Mouse (Mus musculus) CH12.LX (cell line): ENCODE data around the gene Gtf3c4. TPM values are rescaled to one million over a fixed set of nuclear protein-coding genes. Genes with fewer than 3 reads are reported as not detected.

Source experiments
- DNase-seq: peaks from one replicate; pipeline ENCODE4 v3.0.0-alpha.2; 2013; ENCODE audit errors: extremely low read depth
- H3K27ac ChIP-seq: 2 replicates; pipeline ENCODE4 v1.5.1; 2012; ENCODE audit warnings: low read depth, mild to moderate bottlenecking, control low read depth, moderate library complexity; ENCODE audit not compliant: insufficient read depth
- H3K27me3 ChIP-seq: replicated peaks from 2 replicates; pipeline ENCODE3; 2012; ENCODE audit warnings: inconsistent platforms
- H3K36me3 ChIP-seq, 2 experiments: replicated peaks in 1 of 2; 2 replicates each; pipeline versions ENCODE3 to v1.6.1; 2012; ENCODE audit warnings: inconsistent platforms in 1 of 2, low read length in 1 of 2, mild to moderate bottlenecking in 1 of 2, mixed read lengths in 1 of 2, moderate library complexity in 1 of 2; ENCODE audit not compliant: control insufficient read depth in 1 of 2, insufficient read depth in 1 of 2
- H3K4me1 ChIP-seq, 2 experiments: 2 replicates each; pipeline ENCODE4 v1.6.1; 2012; ENCODE audit warnings: inconsistent platforms in 1 of 2, moderate library complexity in 1 of 2; ENCODE audit not compliant: insufficient read depth in 2 of 2, control insufficient read depth in 1 of 2
- H3K4me2 ChIP-seq: 2 replicates; pipeline ENCODE4 v1.6.1; 2012; ENCODE audit warnings: low read depth, mild to moderate bottlenecking, control low read depth; ENCODE audit not compliant: poor library complexity, insufficient read depth, severe bottlenecking
- H3K4me3 ChIP-seq, 3 experiments: fragments of 150-350 bp in 1 of 3; sonication (generic) in 1 of 3; replicated peaks in 1 of 3; 2 replicates each; pipeline versions ENCODE3 to v1.5.1; 2011 to 2012; ENCODE audit warnings: low read depth in 2 of 3, low read length in 2 of 3, mild to moderate bottlenecking in 2 of 3, moderate library complexity in 2 of 3, control low read depth in 1 of 3, improper control_type of control experiment in 1 of 3, inconsistent platforms in 1 of 3, mixed read lengths in 1 of 3; ENCODE audit not compliant: poor library complexity in 1 of 3
- H3K79me2 ChIP-seq: replicated peaks from 2 replicates; pipeline ENCODE4 v1.6.1; 2012; ENCODE audit warnings: mild to moderate bottlenecking, moderate library complexity; ENCODE audit not compliant: control insufficient read depth, poor library complexity, insufficient read depth, severe bottlenecking; ENCODE audit errors: extremely low read depth
- H3K9ac ChIP-seq: 2 replicates; pipeline ENCODE4 v1.6.1; 2012; ENCODE audit warnings: low read depth, mild to moderate bottlenecking, control low read depth, moderate library complexity; ENCODE audit not compliant: insufficient read depth
- H3K9me3 ChIP-seq: replicated peaks from 2 replicates; pipeline ENCODE3; 2012; ENCODE audit warnings: low read length, inconsistent platforms, mixed read lengths
- CHD1 ChIP-seq: IDR thresholded peaks from 2 replicates; pipeline ENCODE4 v1.6.1; 2012; ENCODE audit warnings: low read depth, low read length, improper control_type of control experiment, inconsistent platforms
- CHD2 ChIP-seq: IDR thresholded peaks from 2 replicates; pipeline ENCODE4 v1.6.1; 2011; ENCODE audit warnings: low read length, improper control_type of control experiment
- CTCF ChIP-seq, 2 experiments: IDR thresholded peaks in 1 of 2; conservative IDR thresholded peaks in 1 of 2; 2 replicates each; pipeline ENCODE4 v1.5.1; 2011 to 2012; ENCODE audit warnings: low read depth in 2 of 2, low read length in 2 of 2, improper control_type of control experiment in 1 of 2, inconsistent platforms in 1 of 2, mild to moderate bottlenecking in 1 of 2, moderate library complexity in 1 of 2
- ELF1 ChIP-seq: IDR thresholded peaks from 2 replicates; pipeline ENCODE4 v1.6.1; 2014; ENCODE audit warnings: low read depth, mild to moderate bottlenecking, inconsistent platforms, low read length, improper control_type of control experiment
- ETS1 ChIP-seq: conservative IDR thresholded peaks from 2 replicates; pipeline ENCODE4 v1.6.1; 2012; ENCODE audit warnings: low read depth, mild to moderate bottlenecking, inconsistent platforms, low read length, improper control_type of control experiment, moderate library complexity
- GABPA ChIP-seq: IDR thresholded peaks from 2 replicates; pipeline ENCODE4 v1.6.1; 2012; ENCODE audit warnings: low read depth, low read length, improper control_type of control experiment, inconsistent platforms; ENCODE audit not compliant: insufficient replicate concordance
- JUN ChIP-seq: IDR thresholded peaks from 2 replicates; pipeline ENCODE4 v1.6.1; 2011; ENCODE audit warnings: low read depth, mild to moderate bottlenecking, low read length, improper control_type of control experiment, moderate library complexity; ENCODE audit not compliant: insufficient read depth
- KAT2A ChIP-seq: IDR thresholded peaks from 2 replicates; pipeline ENCODE4 v1.6.1; 2012; ENCODE audit warnings: low read length, improper control_type of control experiment, inconsistent platforms; ENCODE audit not compliant: insufficient replicate concordance
- MAFK ChIP-seq: IDR thresholded peaks from 2 replicates; pipeline ENCODE4 v1.6.1; 2011; ENCODE audit warnings: low read length, improper control_type of control experiment; ENCODE audit not compliant: insufficient replicate concordance
- MAX ChIP-seq: IDR thresholded peaks from 2 replicates; pipeline ENCODE4 v1.6.1; 2011; ENCODE audit warnings: low read length, improper control_type of control experiment
- MAZ ChIP-seq: IDR thresholded peaks from 2 replicates; pipeline ENCODE4 v1.6.1; 2012; ENCODE audit warnings: low read depth, mild to moderate bottlenecking, inconsistent platforms, low read length, improper control_type of control experiment, moderate library complexity
- MEF2A ChIP-seq: IDR thresholded peaks from 2 replicates; pipeline ENCODE4 v1.6.1; 2014; ENCODE audit warnings: low read depth, mild to moderate bottlenecking, inconsistent platforms, low read length, improper control_type of control experiment, borderline replicate concordance
- MXI1 ChIP-seq: IDR thresholded peaks from 2 replicates; pipeline ENCODE4 v1.6.1; 2011; ENCODE audit warnings: mild to moderate bottlenecking, low read depth, low read length, improper control_type of control experiment
- MYC ChIP-seq: IDR thresholded peaks from 2 replicates; pipeline ENCODE4 v1.6.1; 2011; ENCODE audit warnings: low read depth, mild to moderate bottlenecking, improper control_type of control experiment, low read length
- NRF1 ChIP-seq: IDR thresholded peaks from 2 replicates; pipeline ENCODE4 v1.6.1; 2014; ENCODE audit warnings: low read depth, mild to moderate bottlenecking, inconsistent platforms, low read length, improper control_type of control experiment, moderate library complexity
- POLR2AphosphoS2 ChIP-seq: IDR thresholded peaks from 2 replicates; pipeline ENCODE4 v1.6.1; 2011; ENCODE audit warnings: low read depth, low read length, improper control_type of control experiment
- RAD21 ChIP-seq: IDR thresholded peaks from 2 replicates; pipeline ENCODE4 v1.6.1; 2011; ENCODE audit warnings: low read depth, mild to moderate bottlenecking, low read length, improper control_type of control experiment, moderate library complexity
- SMC3 ChIP-seq: IDR thresholded peaks from 2 replicates; pipeline ENCODE4 v1.6.1; 2011; ENCODE audit warnings: low read depth, low read length, improper control_type of control experiment
- USF1 ChIP-seq: IDR thresholded peaks from 2 replicates; pipeline ENCODE4 v1.6.1; 2014; ENCODE audit warnings: low read depth, mild to moderate bottlenecking, inconsistent platforms, low read length, improper control_type of control experiment
- USF2 ChIP-seq: conservative IDR thresholded peaks from 2 replicates; pipeline ENCODE4 v1.6.1; 2011; ENCODE audit warnings: low read depth, low read length, improper control_type of control experiment
- ZC3H11A ChIP-seq: IDR thresholded peaks from 2 replicates; pipeline ENCODE4 v1.6.1; 2012; ENCODE audit warnings: low read depth, mild to moderate bottlenecking, inconsistent platforms, low read length, improper control_type of control experiment
- ZNF384 ChIP-seq: IDR thresholded peaks from 2 replicates; pipeline ENCODE4 v1.6.1; 2012; ENCODE audit warnings: low read depth, low read length, improper control_type of control experiment, inconsistent platforms
- dilution Hi-C: fragments of 300-500 bp; cut with MboI; formaldehyde crosslinking; loops from 2 replicates; pipeline ENCODE4 v1.14.3; 2020; ENCODE audit warnings: low sequenced_read_pairs; ENCODE audit not compliant: extremely low pct_unique_long_range_greater_than_20kb, extremely low pct_ligation_motif_present
- in situ Hi-C: fragments of 300-500 bp; cut with MboI; formaldehyde crosslinking; loops from 3 replicates; pipeline ENCODE4 v1.14.3; 2019; ENCODE audit warnings: low sequenced_read_pairs, low pct_ligation_motif_present, low pct_unique_long_range_greater_than_20kb, mixed read lengths
- polyA plus RNA-seq: library from polyadenylated mRNA; unstranded; fragments of >175 nt; gene quantifications from 2 replicates; pipeline ENCODE4 v1.2.1, GENCODE M21; 2012; ENCODE audit warnings: low read depth; ENCODE audit not compliant: insufficient read length
- total RNA-seq, 2 experiments: library from RNA; depleted of rRNA; stranded (reverse); fragments of 300-350 nt in 1 of 2; fragments of >200 nt in 1 of 2; gene quantifications; 2 replicates each; pipeline ENCODE4 v1.2.3; 2012 to 2014

Gene Gtf3c4
- total and polyA plus RNA-seq, 3 experiments = 13.2 to 17.4 (median 16.1) TPM

- H3K4me1 ChIP-seq = no peaks in the 10 kb centered on the region; a peak in 1 of 4 replicates
- dilution Hi-C loops = no loop called here
- H3K4me3 ChIP-seq = no peak overlapping the region
- H3K27me3 ChIP-seq = no peaks in the 10 kb centered on the region
- DNase-seq = no peak
- H3K27ac ChIP-seq = no peak overlapping the region
- H3K79me2 ChIP-seq = no peaks in the 10 kb centered on the region
- peaks cover 81 to 100% of the 10 kb centered on the region in 2 experiments for H3K36me3 ChIP-seq
- in situ Hi-C loops = no loop called here
- H3K9me3 ChIP-seq = no peaks in the 10 kb centered on the region
- no peak overlapping the region for H3K4me2 ChIP-seq
- no peak overlapping the region for H3K9ac ChIP-seq
- TF ChIP-seq CTCF (conservative IDR thresholded peaks at IDR 0.05 in 1 of 2, IDR thresholded peaks at IDR 0.05 in 1 of 2; ENCODE audit: low read depth in 2 of 2, low read length in 2 of 2) = peak in 1 of 2 experiments; percentile 13; a peak in 1 of 4 replicates
- TF ChIP-seq MAX = no peak
- no peak for TF ChIP-seq CHD2
- peak; percentile 18; the same call in 1 of the 2 replicates for TF ChIP-seq SMC3
These were observed 23.7 kb upstream of the Gtf3c4 start for GRCm38 (mm10) chr2:28863857-28864256.

- no peak overlapping the region for H3K27ac ChIP-seq
- no peak for DNase-seq
- H3K9ac ChIP-seq = no peak overlapping the region
- H3K79me2 ChIP-seq = no peaks in the 10 kb centered on the region
- no peaks in the 10 kb centered on the region for H3K9me3 ChIP-seq
- no peak overlapping the region for H3K4me2 ChIP-seq
- H3K4me3 ChIP-seq = no peak overlapping the region
- in situ Hi-C loops (no loop called here), dilution Hi-C loops (no loop called here)
- H3K27me3 ChIP-seq = no peaks in the 10 kb centered on the region
- H3K4me1 ChIP-seq = no peaks in the 10 kb centered on the region; a peak in 1 of 4 replicates
- no peak for TF ChIP-seq ZNF384
- H3K36me3 ChIP-seq = peaks cover 81 to 99% of the 10 kb centered on the region in 2 experiments
These were observed 20.7 kb upstream of the Gtf3c4 start for GRCm38 (mm10) chr2:28860678-28861423.

- no peaks in the 10 kb centered on the region; a peak in 1 of 4 replicates for H3K4me1 ChIP-seq
- H3K4me3 ChIP-seq = no peak overlapping the region
- no peak overlapping the region for H3K27ac ChIP-seq
- no peaks in the 10 kb centered on the region for H3K79me2 ChIP-seq
- H3K9ac ChIP-seq = no peak overlapping the region
- TF ChIP-seq ETS1 (no peak), GABPA (no peak), JUN (no peak), USF2 (no peak), ELF1 (no peak), MXI1 (no peak), USF1 (no peak), MEF2A (no peak), CHD1 (no peak), MAFK (no peak), RAD21 (no peak), ZC3H11A (no peak), SMC3 (no peak), MYC (no peak), MAX (no peak), MAZ (no peak), KAT2A (no peak), NRF1 (no peak), POLR2AphosphoS2 (no peak)
- no peak overlapping the region for H3K4me2 ChIP-seq
- in situ Hi-C loops (no loop called here), dilution Hi-C loops (no loop called here)
- no peaks in the 10 kb centered on the region for H3K27me3 ChIP-seq
- peaks cover 72 to 98% of the 10 kb centered on the region in 2 experiments for H3K36me3 ChIP-seq
- H3K9me3 ChIP-seq = no peaks in the 10 kb centered on the region
- DNase-seq = no peak
These were observed 19.1 kb upstream of the Gtf3c4 start for GRCm38 (mm10) chr2:28859303-28859702.
